Mouse (Mus musculus) bone marrow, adult 2 months (tissue): ENCODE measurements around the gene Fndc8.

Experiments
- CTCF ChIP-seq: fragments of 200-500 bp; IDR thresholded peaks from 2 replicates; pipeline ENCODE4 v1.5.1; 2011; ENCODE audit warnings: low read length, control low read depth; ENCODE audit not compliant: control insufficient read depth, insufficient read depth
- POLR2A ChIP-seq: fragments of 200-500 bp; IDR thresholded peaks from 2 replicates; pipeline ENCODE4 v1.6.1; 2011; ENCODE audit warnings: low read depth, mild to moderate bottlenecking, control low read depth, low read length, borderline replicate concordance; ENCODE audit not compliant: control insufficient read depth

- TF ChIP-seq POLR2A, result no peak
- TF ChIP-seq CTCF, result no peak
Observed at GRCm38 (mm10) chr11:82854111-82854510, 37.8 kb upstream of the Fndc8 start.
